Mouse (Mus musculus) megakaryocyte progenitor cell, adult 5-6 weeks (primary cell): ENCODE results near the gene Zfp9. TPM values are rescaled to one million over a fixed set of nuclear protein-coding genes. Genes with fewer than 3 reads are reported as not detected.
A peak's percentile ranks its signal among the peaks of the same experiment; 100 is the strongest.

Source experiments
- ATAC-seq: replicated peaks from 2 replicates; pipeline ENCODE4 v1.8.0; 2016; ENCODE audit warnings: mild to moderate bottlenecking, moderate TSS enrichment, inconsistent platforms; ENCODE audit not compliant: poor library complexity
- total RNA-seq, 2 experiments: library from RNA; stranded (forward) in 1 of 2; stranded (reverse) in 1 of 2; fragments of 157-497, 149-512 nt in 1 of 2; fragments of 200-1000 nt in 1 of 2; gene quantifications; 2 replicates each; pipeline versions ENCODE4 v1.2.3 to v1.2.4; 2015 to 2017

Zfp9 gene
- total RNA-seq (2015), result 0.15 and 0.57 TPM in 2 replicates
- total RNA-seq (2017), result 0.07 and 0.17 TPM in 2 replicates

DNA sequence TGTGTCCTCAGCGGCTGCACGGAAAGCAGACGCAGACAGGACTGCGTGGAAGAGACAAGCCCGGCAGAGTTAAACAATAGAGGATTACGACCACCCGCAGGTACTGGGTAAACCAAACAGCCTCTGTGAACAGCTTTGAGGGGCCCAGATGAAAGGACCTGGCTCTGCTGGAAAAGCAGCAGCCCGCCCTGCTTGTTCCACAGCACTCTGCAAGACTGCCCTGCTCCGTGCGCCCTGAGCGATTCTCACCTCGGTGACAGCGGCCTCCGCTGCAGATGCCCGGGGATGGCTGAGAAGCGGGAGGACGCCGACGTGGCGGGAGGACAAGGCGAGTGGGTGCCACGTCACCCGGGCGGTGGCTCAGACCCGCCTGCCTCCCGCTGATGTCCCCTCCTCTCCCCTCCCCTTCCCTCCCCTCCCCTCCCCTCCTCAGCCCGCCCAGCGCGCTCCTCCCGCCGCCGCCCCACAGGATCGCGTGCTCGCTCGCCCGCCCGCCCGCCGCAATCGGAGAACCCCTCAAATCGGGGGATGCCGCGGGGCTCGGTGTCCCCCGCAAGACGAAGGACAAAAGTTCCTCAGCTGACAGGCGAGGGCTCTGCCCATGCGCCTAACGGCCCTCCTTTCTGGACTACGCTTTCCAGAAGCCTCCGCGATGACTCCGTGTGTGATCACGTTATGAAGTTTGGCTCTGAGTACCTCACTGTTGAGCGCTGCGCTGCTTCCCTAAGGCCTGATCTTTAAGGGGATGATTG is at the start of gene Zfp9:
Zfp9 (minus strand) TSS at position 364 of the 752 bp plus-strand sequence.
- peak; percentile 94 for ATAC-seq

GRCm38 (mm10) chr6:118520668-118521067 is 41.5 kb upstream of the Zfp9 start:
- no peak for ATAC-seq

- peak; percentile 74 for ATAC-seq
These were observed 34.4 kb upstream of the Zfp9 start for GRCm38 (mm10) chr6:118513335-118514012.

DNA sequence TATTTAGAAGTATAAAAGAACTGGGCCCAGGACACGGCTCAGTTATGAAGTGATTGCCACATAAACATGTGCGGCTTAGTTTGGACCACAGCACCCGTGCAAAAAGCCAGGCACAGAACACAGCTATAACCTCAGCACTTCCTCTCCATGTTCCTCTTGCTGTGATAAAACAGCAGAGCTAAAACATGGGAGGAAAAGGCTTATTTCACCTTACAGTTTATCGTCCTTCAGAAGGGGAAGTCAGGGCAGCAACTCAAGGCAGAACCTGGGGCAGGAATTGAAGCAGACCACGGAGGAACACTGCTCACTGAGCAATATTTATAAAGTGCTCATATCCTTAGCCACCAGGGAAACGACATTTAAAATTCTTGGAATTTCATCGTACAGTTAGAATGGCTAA is 19.9 kb upstream of the Zfp9 start:
- ATAC-seq, result no peak

- ATAC-seq, result no peak
These were observed 3.0 kb upstream of the Zfp9 start for GRCm38 (mm10) chr6:118482125-118482524.

GRCm38 (mm10) chr6:118477875-118478785 is 990 bp downstream of the Zfp9 start:
- no peak for ATAC-seq

DNA sequence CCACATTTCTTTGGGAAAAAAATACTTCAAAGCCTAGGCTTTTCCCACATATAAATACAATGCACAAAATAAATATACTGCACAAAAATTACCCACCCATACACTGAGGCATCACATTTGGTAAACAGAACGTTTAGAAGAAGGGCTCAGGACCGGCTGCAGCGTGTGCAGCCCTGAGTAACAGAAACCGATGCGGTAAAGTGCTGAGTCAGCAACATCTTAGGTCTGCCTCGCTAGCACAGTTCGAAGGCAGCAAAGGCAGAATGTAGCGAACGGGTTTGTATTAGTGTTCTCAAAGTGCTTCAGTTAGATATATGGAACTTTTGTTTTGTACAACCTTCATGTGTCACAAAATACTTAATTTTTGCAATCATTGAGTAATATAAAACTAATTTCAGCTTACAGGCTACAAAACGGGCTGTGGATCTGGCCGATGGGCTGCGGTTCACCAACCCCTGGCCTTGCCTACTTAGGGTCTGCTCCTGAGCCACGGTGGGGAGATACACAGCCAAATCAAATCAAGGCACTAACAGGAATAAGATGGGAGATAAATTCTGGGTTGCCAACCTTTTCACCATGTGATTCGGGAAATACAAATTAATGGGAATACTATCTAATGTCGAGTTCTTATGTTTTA is 16.9 kb downstream of the Zfp9 start:
- no peak for ATAC-seq

DNA sequence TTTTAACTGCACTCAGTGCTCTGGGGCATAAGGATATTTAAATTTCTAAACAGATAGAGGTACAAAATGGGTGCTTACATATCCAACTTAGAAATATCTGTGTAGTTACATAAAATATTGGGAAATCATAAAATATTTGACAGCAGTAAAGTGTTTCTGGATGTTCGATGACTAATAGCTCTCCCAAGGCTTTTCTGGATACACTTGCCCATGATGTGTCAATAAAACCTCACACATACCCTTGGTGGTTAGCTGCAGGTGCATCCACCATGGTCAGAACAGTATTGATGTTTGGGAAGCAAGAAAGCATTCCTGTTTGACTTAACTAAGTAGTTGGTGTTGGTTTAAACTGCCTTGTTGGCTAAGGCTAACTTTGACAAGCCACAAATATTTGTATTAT is 21.4 kb downstream of the Zfp9 start:
- ATAC-seq, result no peak

- ATAC-seq, result peak; percentile 98
These were observed 24.0 kb downstream of the Zfp9 start, which contains the start of gene Zfp248 for GRCm38 (mm10) chr6:118455042-118455631. Gene Zfp248, minus strand, starts transcription at chr6:118455528.

DNA sequence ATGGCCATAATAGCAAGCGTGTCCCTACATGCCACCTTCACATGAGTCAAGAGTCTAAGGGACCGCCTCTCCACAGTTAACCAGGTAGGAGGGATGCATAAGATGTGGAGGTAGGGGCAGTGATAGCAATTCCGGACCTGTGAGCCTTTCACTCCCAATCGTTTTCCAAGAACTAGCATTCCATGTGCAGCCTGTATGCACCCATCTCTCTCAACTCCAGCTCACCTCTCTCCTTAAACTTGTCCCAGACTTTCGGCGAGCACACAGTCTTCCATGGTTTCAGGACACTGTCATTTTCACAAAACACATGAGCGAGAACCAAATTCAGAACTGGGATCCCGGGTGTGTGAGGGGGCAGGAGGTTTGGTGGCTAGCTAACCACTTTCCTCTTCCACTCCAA is 24.7 kb downstream of the Zfp9 start:
- no peak for ATAC-seq

DNA sequence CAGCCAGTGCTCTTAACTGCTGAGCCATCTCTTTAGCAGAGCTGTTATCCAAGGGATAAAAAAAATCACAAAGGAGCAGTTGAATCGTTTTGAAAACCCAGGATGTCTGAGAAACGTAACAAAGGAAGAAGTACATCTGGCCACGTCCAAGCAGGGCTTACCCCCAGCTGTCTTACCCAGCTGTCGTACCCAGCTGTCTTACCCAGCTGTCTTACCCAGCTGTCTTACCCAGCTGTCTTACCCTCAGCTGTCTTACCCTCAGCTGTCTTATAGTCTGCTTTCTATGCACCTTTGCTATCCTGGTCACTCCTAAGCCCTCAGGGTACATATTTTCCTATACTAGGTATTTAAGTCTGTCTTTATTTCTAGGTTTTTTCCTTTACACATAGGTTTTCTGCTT is 47.6 kb downstream of the Zfp9 start:
- ATAC-seq, result no peak

DNA sequence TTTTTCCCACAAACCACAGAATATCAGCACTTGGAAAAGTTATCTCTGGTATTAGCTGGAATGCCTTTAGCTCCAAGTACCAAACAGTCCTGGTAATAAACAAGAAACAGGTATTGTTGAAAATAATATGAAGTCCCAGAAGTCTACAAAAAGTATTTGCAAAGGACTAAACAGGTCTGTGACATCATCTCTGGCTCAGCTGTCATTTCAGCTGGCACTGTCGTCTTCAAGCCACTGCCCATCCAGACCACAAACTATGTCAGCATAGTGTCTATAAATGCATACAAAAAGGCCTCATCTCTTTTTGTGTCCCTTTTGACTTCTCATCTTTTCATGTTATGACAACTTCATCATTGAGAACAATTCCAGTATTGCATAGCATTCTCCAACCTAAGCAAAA is 52.5 kb downstream of the Zfp9 start:
- no peak for ATAC-seq

GRCm38 (mm10) chr6:118419050-118419920 is 59.8 kb downstream of the Zfp9 start, which contains the start of gene Bms1:
Gene Bms1, minus strand, starts transcription at chr6:118419474.
- ATAC-seq, result peak; percentile 96

Other genes starting within 250 kb of the Zfp9 start
- 34.2 and 39.2 TPM in 2 replicates for gene Bms1, start 59.8 kb downstream of the Zfp9 start, total RNA-seq (2015)
- gene Bms1, start 59.8 kb downstream of the Zfp9 start, total RNA-seq (2017), result 81.0 and 111 TPM in 2 replicates
- gene Zfp248, start 23.8 kb downstream of the Zfp9 start, total RNA-seq (2015), result 1.9 and 3.3 TPM in 2 replicates
- gene Zfp248, start 23.8 kb downstream of the Zfp9 start, total RNA-seq (2017), result 1.3 and 2.0 TPM in 2 replicates
- gene Ankrd26, start 82.9 kb upstream of the Zfp9 start, total RNA-seq (2015), result 8.6 and 14.6 TPM in 2 replicates
- 15.0 and 19.7 TPM in 2 replicates for gene Ankrd26, start 82.9 kb upstream of the Zfp9 start, total RNA-seq (2017)